Mouse (Mus musculus) gonadal fat pad, adult 2 months (tissue): ENCODE measurements around the gene Snrpn. TPM values are rescaled to one million over a fixed set of nuclear protein-coding genes. Genes with fewer than 3 reads are reported as not detected.

Experiments
- polyA plus RNA-seq: library from polyadenylated mRNA; depleted of rRNA; stranded (reverse); fragments of >200 nt; gene quantifications from 2 replicates; pipeline ENCODE4 v1.2.3, GENCODE M21; 2012; rRNA removed

The Snrpn gene
- polyA plus RNA-seq, 1 experiment: 27.0 TPM

Other genes starting within 250 kb of the Snrpn start
- not detected in 2 replicates for gene Snurf, start 135.2 kb downstream of the Snrpn start, polyA plus RNA-seq
- gene Gm38393, start 135.2 kb downstream of the Snrpn start, polyA plus RNA-seq: 0.45 and 0.46 TPM in 2 replicates